Mouse (Mus musculus) c-Kit-positive CD71-positive TER-119-positive erythroid progenitor cells, embryonic 14.5 days (primary cell): ENCODE data around the gene Olfr247.
"Not testable (repeated sequence)": the region's sequence is repeated elsewhere in the genome, so short reads cannot be mapped to it uniquely, and the experiment has no call there.

Experiments used
- DNase-seq: peaks from one replicate; pipeline ENCODE4 v3.0.0-alpha.2; 2013; ENCODE audit warnings: low spot score

Gene Olfr247

GRCm38 (mm10) chr10:129976040-129976439 is at the start of gene Olfr247:
Gene Olfr247, minus strand, starts transcription at chr10:129976140.
- not testable (repeated sequence) for DNase-seq

GRCm38 (mm10) chr10:130012321-130012720 is 36.4 kb upstream of the Olfr247 start, which contains the start of gene Olfr820:
Gene Olfr820, plus strand, starts transcription at chr10:130012621.
- DNase-seq, result no peak

GRCm38 (mm10) chr10:130005366-130005765 is 29.4 kb upstream of the Olfr247 start:
- DNase-seq, result not testable (repeated sequence)

- not testable (repeated sequence) for DNase-seq
These were observed 28.2 kb upstream of the Olfr247 start for GRCm38 (mm10) chr10:130004104-130004503.

- DNase-seq, result not testable (repeated sequence)
These were observed 9.0 kb upstream of the Olfr247 start, which contains the start of gene Gm10310 for GRCm38 (mm10) chr10:129984962-129985361. Gene Gm10310, minus strand, starts transcription at chr10:129985062.

GRCm38 (mm10) chr10:129981867-129982266 is 5.9 kb upstream of the Olfr247 start:
- DNase-seq, result not testable (repeated sequence)

- DNase-seq, result not testable (repeated sequence)
These were observed 2.9 kb downstream of the Olfr247 start for GRCm38 (mm10) chr10:129972994-129973393.

GRCm38 (mm10) chr10:129967166-129967565 is 8.8 kb downstream of the Olfr247 start, which contains the start of gene Olfr819:
Gene Olfr819, minus strand, starts transcription at chr10:129967266.
- DNase-seq, result not testable (repeated sequence)

GRCm38 (mm10) chr10:129966232-129966631 is 9.7 kb downstream of the Olfr247 start:
- DNase-seq, result not testable (repeated sequence)

- no peak for DNase-seq
These were observed 26.9 kb downstream of the Olfr247 start, which contains the start of gene Olfr818 for GRCm38 (mm10) chr10:129949000-129949399. Gene Olfr818, minus strand, starts transcription at chr10:129949100.
